Mouse (Mus musculus): ENCODE measurements at regions not wholly inside any gene's neighbourhood (a gene's known extent, or its start where the extent isn't known, plus 50 kb on each side); places are given as distances from the start of the nearest gene placed in this dataset.

DNA sequence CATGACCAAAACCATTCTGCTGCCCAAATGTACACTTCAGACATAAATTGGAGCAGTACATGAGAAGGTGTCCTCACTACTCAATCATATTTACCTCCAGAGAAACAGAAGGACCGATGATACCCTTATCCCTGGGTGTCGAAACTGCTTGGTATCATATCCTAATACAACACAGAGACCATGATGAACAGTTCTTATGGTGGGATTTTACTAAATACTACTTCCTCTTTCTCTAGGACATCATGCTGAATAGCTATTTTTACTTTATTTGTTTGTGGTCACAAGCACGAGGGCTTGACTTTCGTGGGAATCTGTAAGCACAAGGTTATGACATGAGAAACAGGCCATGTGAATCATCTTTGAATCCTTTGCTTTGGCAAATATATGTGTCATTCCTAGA, 227.7 kb upstream of the Rnd3 start:
- Histone ChIP-seq H3K27me3 (ENCODE audit: control insufficient read depth, insufficient read depth, low read length) (no peaks in the 10 kb centered on the region), H3K4me1 (ENCODE audit: control insufficient read depth, insufficient read depth, low read length) (no peaks in the 10 kb centered on the region), H3K4me3 (ENCODE audit: low read depth, low read length) (no peak overlapping the region), H3K4me2 (replicated peaks; ENCODE audit: low read depth, low read length) (no peak overlapping the region), H3K9me3 (ENCODE audit: control insufficient read depth, low read depth, low read length) (no peaks in the 10 kb centered on the region), H3K27ac (ENCODE audit: low read length) (no peak overlapping the region), H3K9ac (replicated peaks; ENCODE audit: low read depth, low read length) (no peak overlapping the region), H3K36me3 (ENCODE audit: control insufficient read depth, insufficient read depth, low read length) (no peaks in the 10 kb centered on the region)
- ATAC-seq (ENCODE audit: insufficient number of reproducible peaks, insufficient read depth, low FRiP score, low read depth): no peak
- 89% methylated on average over 4 of the region's 4 CpGs for WGBS

DNA sequence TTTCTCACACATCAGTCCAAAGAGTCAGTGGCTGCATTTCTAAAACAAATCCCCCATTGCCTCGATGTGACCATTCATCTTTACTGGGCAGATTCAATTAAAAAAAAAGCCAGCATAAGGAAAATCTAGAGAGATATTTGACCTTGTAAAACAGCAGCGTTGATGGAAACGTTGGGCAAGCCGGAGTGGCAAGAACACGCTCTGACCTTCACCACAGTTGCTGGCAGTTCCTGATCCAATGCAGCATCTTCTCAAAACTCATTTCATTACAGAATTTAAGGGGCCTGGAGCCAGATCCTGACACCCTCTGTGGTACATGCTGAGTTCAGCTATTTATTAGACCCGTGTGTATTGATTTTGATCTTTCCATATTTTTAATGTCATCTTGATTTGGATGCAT, 225.7 kb upstream of the Rnd3 start:
- H3K4me2 ChIP-seq (replicated peaks; ENCODE audit: low read depth, low read length): no peak overlapping the region
- no peak overlapping the region for H3K27ac ChIP-seq (ENCODE audit: low read length)
- no peak for ATAC-seq (ENCODE audit: insufficient number of reproducible peaks, insufficient read depth, low FRiP score, low read depth)
- no peaks in the 10 kb centered on the region for H3K27me3 ChIP-seq (ENCODE audit: control insufficient read depth, insufficient read depth, low read length)
- 88% methylated on average over 6 of the region's 6 CpGs for WGBS
- no peak overlapping the region for H3K9ac ChIP-seq (replicated peaks; ENCODE audit: low read depth, low read length)
- no peak overlapping the region for H3K4me3 ChIP-seq (ENCODE audit: low read depth, low read length)
- H3K36me3 ChIP-seq (ENCODE audit: control insufficient read depth, insufficient read depth, low read length): no peaks in the 10 kb centered on the region
- no peaks in the 10 kb centered on the region for H3K9me3 ChIP-seq (ENCODE audit: control insufficient read depth, low read depth, low read length)
- H3K4me1 ChIP-seq (ENCODE audit: control insufficient read depth, insufficient read depth, low read length): no peaks in the 10 kb centered on the region

GRCm38 (mm10) chr2:51372771-51373170, 223.9 kb upstream of the Rnd3 start:
- H3K4me1 ChIP-seq (ENCODE audit: control insufficient read depth, insufficient read depth, low read length): no peaks in the 10 kb centered on the region
- no peaks in the 10 kb centered on the region for H3K27me3 ChIP-seq (ENCODE audit: control insufficient read depth, insufficient read depth, low read length)
- no peak overlapping the region for H3K27ac ChIP-seq (ENCODE audit: low read length)
- no peak for ATAC-seq (ENCODE audit: insufficient number of reproducible peaks, insufficient read depth, low FRiP score, low read depth)
- no peak overlapping the region for H3K4me3 ChIP-seq (ENCODE audit: low read depth, low read length)
- H3K4me2 ChIP-seq (replicated peaks; ENCODE audit: low read depth, low read length): no peak overlapping the region
- H3K9ac ChIP-seq (replicated peaks; ENCODE audit: low read depth, low read length): no peak overlapping the region
- WGBS: 40% methylated on average over 3 of the region's 3 CpGs
- no peaks in the 10 kb centered on the region for H3K9me3 ChIP-seq (ENCODE audit: control insufficient read depth, low read depth, low read length)
- H3K36me3 ChIP-seq (ENCODE audit: control insufficient read depth, insufficient read depth, low read length): no peaks in the 10 kb centered on the region

DNA sequence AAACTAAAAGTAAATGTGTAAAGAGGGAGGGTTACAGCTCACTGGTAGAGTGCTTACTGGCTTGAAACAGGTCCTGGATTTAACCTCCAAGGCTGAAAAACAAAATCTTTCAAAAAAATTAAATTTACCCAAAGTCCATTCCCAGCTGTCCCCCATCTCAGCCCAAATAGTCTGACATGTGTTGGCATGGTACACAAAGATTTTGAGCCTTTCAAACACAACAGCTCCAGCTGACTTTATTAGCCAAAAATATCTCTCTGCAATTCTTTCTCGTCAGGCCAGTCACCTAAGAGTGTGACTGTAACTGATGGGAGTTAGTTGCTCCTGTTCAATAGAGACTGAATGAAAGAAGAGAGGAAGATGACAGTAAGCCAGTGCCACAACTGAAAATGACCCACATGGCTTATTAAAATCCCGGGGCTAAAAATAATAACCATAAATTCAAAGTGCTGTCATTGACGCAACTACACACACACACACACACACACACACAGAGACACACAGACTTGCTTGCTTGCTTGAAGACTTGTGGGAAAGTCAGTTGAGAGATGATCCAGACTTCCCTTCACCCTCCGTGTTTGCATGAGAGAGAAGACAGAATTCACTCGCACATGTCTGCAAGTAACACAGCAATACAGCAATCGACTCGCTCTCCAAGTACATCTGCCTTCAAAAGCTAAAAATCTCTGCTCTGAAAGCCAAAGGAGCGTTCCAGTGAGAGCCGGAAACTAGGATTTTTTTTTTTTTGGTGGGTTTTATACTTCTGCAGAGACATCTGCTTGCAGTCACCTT, 214.1 kb upstream of the Rnd3 start:
- Histone ChIP-seq H3K9ac (replicated peaks; ENCODE audit: low read depth, low read length) (no peak overlapping the region), H3K9me3 (ENCODE audit: control insufficient read depth, low read depth, low read length) (no peaks in the 10 kb centered on the region), H3K4me3 (ENCODE audit: low read depth, low read length) (no peak overlapping the region), H3K4me1 (ENCODE audit: control insufficient read depth, insufficient read depth, low read length) (peaks cover 9% of the 10 kb centered on the region; the same call in 1 of the 2 replicates), H3K36me3 (ENCODE audit: control insufficient read depth, insufficient read depth, low read length) (no peaks in the 10 kb centered on the region), H3K4me2 (replicated peaks; ENCODE audit: low read depth, low read length) (0 out of 2 replicates have a peak overlapping the region, but pooled peaks have one; percentile 3), H3K27me3 (ENCODE audit: control insufficient read depth, insufficient read depth, low read length) (no peaks in the 10 kb centered on the region), H3K27ac (ENCODE audit: low read length) (peak overlapping the region; percentile 35; the same call in 1 of the 2 replicates)
- 0 out of 2 replicates have a peak, but pooled peaks have one; percentile 23 for ATAC-seq (ENCODE audit: insufficient number of reproducible peaks, insufficient read depth, low FRiP score, low read depth)
- 29% methylated on average over 9 of the region's 9 CpGs for WGBS

DNA sequence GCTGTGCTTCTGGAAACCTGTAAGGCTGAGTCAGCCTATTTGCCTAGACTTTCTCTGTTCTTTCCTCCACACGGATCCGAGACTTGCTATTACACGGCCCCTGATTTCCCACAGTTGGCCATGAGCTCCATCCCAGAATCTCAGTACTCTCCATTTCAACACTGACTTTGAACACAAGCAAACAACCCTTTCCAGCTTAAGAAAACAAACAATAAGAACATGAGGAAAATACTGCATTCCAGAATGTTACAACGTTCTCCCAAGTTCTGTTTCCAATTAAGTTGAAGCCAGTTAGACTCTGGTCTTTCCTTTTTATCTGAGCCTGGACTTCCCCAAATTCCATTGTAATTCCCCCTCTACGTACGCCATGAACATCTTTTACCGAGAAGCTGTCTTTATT, 206.4 kb upstream of the Rnd3 start:
- no peaks in the 10 kb centered on the region for H3K9me3 ChIP-seq (ENCODE audit: control insufficient read depth, low read depth, low read length)
- no peaks in the 10 kb centered on the region for H3K27me3 ChIP-seq (ENCODE audit: control insufficient read depth, insufficient read depth, low read length)
- no peak for ATAC-seq (ENCODE audit: insufficient number of reproducible peaks, insufficient read depth, low FRiP score, low read depth)
- H3K9ac ChIP-seq (replicated peaks; ENCODE audit: low read depth, low read length): no peak overlapping the region
- H3K4me3 ChIP-seq (ENCODE audit: low read depth, low read length): no peak overlapping the region
- 80% methylated on average over 7 of the region's 7 CpGs for WGBS
- no peak overlapping the region for H3K4me2 ChIP-seq (replicated peaks; ENCODE audit: low read depth, low read length)
- H3K4me1 ChIP-seq (ENCODE audit: control insufficient read depth, insufficient read depth, low read length): no peaks in the 10 kb centered on the region
- no peaks in the 10 kb centered on the region for H3K36me3 ChIP-seq (ENCODE audit: control insufficient read depth, insufficient read depth, low read length)
- no peak overlapping the region for H3K27ac ChIP-seq (ENCODE audit: low read length)

DNA sequence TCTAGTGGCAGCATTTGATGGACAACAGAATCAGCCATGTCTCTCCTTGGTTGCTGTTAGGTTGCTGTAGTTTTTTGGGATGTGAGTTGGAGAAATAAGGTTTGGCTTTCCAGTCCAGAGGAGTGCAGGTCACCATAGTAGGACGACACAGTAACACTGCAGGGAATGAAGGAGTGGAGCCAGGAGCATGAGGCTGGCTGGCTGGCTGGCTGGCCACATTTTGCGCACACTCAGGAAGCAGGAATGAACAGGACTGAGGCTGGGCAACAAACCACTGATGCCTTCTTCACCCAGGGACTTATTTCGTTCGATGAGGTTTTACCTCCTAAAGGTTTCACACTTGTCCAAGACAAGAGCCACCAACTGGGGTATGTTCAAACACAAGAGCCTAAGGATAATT, 205.9 kb upstream of the Rnd3 start:
- no peak overlapping the region for H3K27ac ChIP-seq (ENCODE audit: low read length)
- no peaks in the 10 kb centered on the region for H3K36me3 ChIP-seq (ENCODE audit: control insufficient read depth, insufficient read depth, low read length)
- WGBS: 93% methylated on average over 4 of the region's 4 CpGs
- H3K4me1 ChIP-seq (ENCODE audit: control insufficient read depth, insufficient read depth, low read length): no peaks in the 10 kb centered on the region
- H3K9ac ChIP-seq (replicated peaks; ENCODE audit: low read depth, low read length): no peak overlapping the region
- no peak overlapping the region for H3K4me3 ChIP-seq (ENCODE audit: low read depth, low read length)
- no peaks in the 10 kb centered on the region for H3K27me3 ChIP-seq (ENCODE audit: control insufficient read depth, insufficient read depth, low read length)
- no peak for ATAC-seq (ENCODE audit: insufficient number of reproducible peaks, insufficient read depth, low FRiP score, low read depth)
- no peaks in the 10 kb centered on the region for H3K9me3 ChIP-seq (ENCODE audit: control insufficient read depth, low read depth, low read length)
- H3K4me2 ChIP-seq (replicated peaks; ENCODE audit: low read depth, low read length): no peak overlapping the region

GRCm38 (mm10) chr2:51349614-51350013, 200.7 kb upstream of the Rnd3 start:
- no peak overlapping the region for H3K4me3 ChIP-seq (ENCODE audit: low read depth, low read length)
- 49% methylated on average over 2 of the region's 2 CpGs for WGBS
- H3K9ac ChIP-seq (replicated peaks; ENCODE audit: low read depth, low read length): no peak overlapping the region
- no peak overlapping the region for H3K4me2 ChIP-seq (replicated peaks; ENCODE audit: low read depth, low read length)
- no peaks in the 10 kb centered on the region for H3K27me3 ChIP-seq (ENCODE audit: control insufficient read depth, insufficient read depth, low read length)
- ATAC-seq (ENCODE audit: insufficient number of reproducible peaks, insufficient read depth, low FRiP score, low read depth): no peak
- no peaks in the 10 kb centered on the region for H3K36me3 ChIP-seq (ENCODE audit: control insufficient read depth, insufficient read depth, low read length)
- H3K27ac ChIP-seq (ENCODE audit: low read length): no peak overlapping the region
- H3K9me3 ChIP-seq (ENCODE audit: control insufficient read depth, low read depth, low read length): no peaks in the 10 kb centered on the region
- H3K4me1 ChIP-seq (ENCODE audit: control insufficient read depth, insufficient read depth, low read length): no peaks in the 10 kb centered on the region

GRCm38 (mm10) chr2:51348774-51349173, 199.9 kb upstream of the Rnd3 start:
- Histone ChIP-seq H3K4me1 (ENCODE audit: control insufficient read depth, insufficient read depth, low read length) (no peaks in the 10 kb centered on the region), H3K9ac (replicated peaks; ENCODE audit: low read depth, low read length) (no peak overlapping the region), H3K27me3 (ENCODE audit: control insufficient read depth, insufficient read depth, low read length) (no peaks in the 10 kb centered on the region), H3K9me3 (ENCODE audit: control insufficient read depth, low read depth, low read length) (no peaks in the 10 kb centered on the region), H3K4me2 (replicated peaks; ENCODE audit: low read depth, low read length) (no peak overlapping the region), H3K4me3 (ENCODE audit: low read depth, low read length) (no peak overlapping the region), H3K27ac (ENCODE audit: low read length) (no peak overlapping the region), H3K36me3 (ENCODE audit: control insufficient read depth, insufficient read depth, low read length) (no peaks in the 10 kb centered on the region)
- WGBS: 70% methylated on average over 2 of the region's 2 CpGs
- ATAC-seq (ENCODE audit: insufficient number of reproducible peaks, insufficient read depth, low FRiP score, low read depth): no peak

DNA sequence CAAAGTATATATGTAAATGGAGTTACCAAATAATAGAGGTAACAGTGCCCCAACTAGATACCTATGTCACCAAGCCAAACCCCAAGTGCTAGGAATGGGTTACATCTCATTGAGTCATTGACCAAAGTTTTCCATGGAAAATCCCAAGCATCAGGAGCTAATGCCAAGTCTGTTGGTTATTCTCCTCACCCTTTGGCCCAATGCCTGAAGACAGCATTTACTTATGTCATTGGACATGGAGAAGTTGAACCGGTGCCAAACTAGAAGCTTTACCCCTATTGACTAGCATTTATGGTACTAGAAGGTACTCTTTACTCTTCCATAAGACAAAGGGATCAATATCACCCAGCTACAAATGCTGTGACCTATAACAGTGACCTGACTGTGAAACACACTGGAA, 198.2 kb upstream of the Rnd3 start:
- Histone ChIP-seq H3K27me3 (ENCODE audit: control insufficient read depth, insufficient read depth, low read length) (no peaks in the 10 kb centered on the region), H3K36me3 (ENCODE audit: control insufficient read depth, insufficient read depth, low read length) (no peaks in the 10 kb centered on the region), H3K9ac (replicated peaks; ENCODE audit: low read depth, low read length) (no peak overlapping the region), H3K4me3 (ENCODE audit: low read depth, low read length) (no peak overlapping the region), H3K4me2 (replicated peaks; ENCODE audit: low read depth, low read length) (no peak overlapping the region), H3K27ac (ENCODE audit: low read length) (no peak overlapping the region), H3K4me1 (ENCODE audit: control insufficient read depth, insufficient read depth, low read length) (no peaks in the 10 kb centered on the region), H3K9me3 (ENCODE audit: control insufficient read depth, low read depth, low read length) (no peaks in the 10 kb centered on the region)
- ATAC-seq (ENCODE audit: insufficient number of reproducible peaks, insufficient read depth, low FRiP score, low read depth): no peak
- WGBS: 89% methylated on average over 1 of the region's 1 CpGs

Measured in stomach, embryonic 14.5 days (tissue).